Mouse (Mus musculus): ENCODE data around the gene Kcnd3. TPM values are rescaled to one million over a fixed set of nuclear protein-coding genes. Genes with fewer than 3 reads are reported as not detected.

The Kcnd3 gene
- polyA plus RNA-seq, 1 experiment = 5.0 TPM

GRCm38 (mm10) chr3:105568403-105568802, 116.3 kb downstream of the Kcnd3 start:
- no peak overlapping the region for H3K27ac ChIP-seq (ENCODE audit: insufficient read depth, low read depth, low read length)
- no peaks in the 10 kb centered on the region for H3K36me3 ChIP-seq (ENCODE audit: control insufficient read depth, insufficient read depth, low read length)
- no peaks in the 10 kb centered on the region for H3K4me1 ChIP-seq (ENCODE audit: control insufficient read depth, insufficient read depth, low read length)
- DNase-seq = no peak
- H3K4me3 ChIP-seq (ENCODE audit: insufficient read depth, low read depth, low read length) = no peak overlapping the region
- TF ChIP-seq POLR2A (IDR thresholded peaks at IDR 0.05; ENCODE audit: low read depth, low read length) (no peak), CTCF (conservative IDR thresholded peaks at IDR 0.05; ENCODE audit: insufficient read depth, insufficient read length, low read depth, low read length) (no peak)
- H3K27me3 ChIP-seq (replicated peaks; ENCODE audit: control insufficient read depth, insufficient read depth, low read length) = no peaks in the 10 kb centered on the region
- WGBS = 81% methylated on average over 8 of the region's 8 CpGs

GRCm38 (mm10) chr3:105568851-105569250, 116.7 kb downstream of the Kcnd3 start:
- Histone ChIP-seq H3K4me3 (ENCODE audit: insufficient read depth, low read depth, low read length) (no peak overlapping the region), H3K4me1 (ENCODE audit: control insufficient read depth, insufficient read depth, low read length) (no peaks in the 10 kb centered on the region), H3K27me3 (replicated peaks; ENCODE audit: control insufficient read depth, insufficient read depth, low read length) (no peaks in the 10 kb centered on the region), H3K36me3 (ENCODE audit: control insufficient read depth, insufficient read depth, low read length) (no peaks in the 10 kb centered on the region), H3K27ac (ENCODE audit: insufficient read depth, low read depth, low read length) (no peak overlapping the region)
- DNase-seq = no peak
- no peak for TF ChIP-seq CTCF (conservative IDR thresholded peaks at IDR 0.05; ENCODE audit: insufficient read depth, insufficient read length, low read depth, low read length)
- TF ChIP-seq POLR2A (IDR thresholded peaks at IDR 0.05; ENCODE audit: low read depth, low read length) = no peak
- 80% methylated on average over 9 of the region's 9 CpGs for WGBS

GRCm38 (mm10) chr3:105569310-105569752, 117.2 kb downstream of the Kcnd3 start:
- 55% methylated on average over 6 of the region's 6 CpGs for WGBS
- TF ChIP-seq POLR2A (IDR thresholded peaks at IDR 0.05; ENCODE audit: low read depth, low read length) (no peak), CTCF (conservative IDR thresholded peaks at IDR 0.05; ENCODE audit: insufficient read depth, insufficient read length, low read depth, low read length) (no peak)
- Histone ChIP-seq H3K27ac (ENCODE audit: insufficient read depth, low read depth, low read length) (no peak overlapping the region), H3K27me3 (replicated peaks; ENCODE audit: control insufficient read depth, insufficient read depth, low read length) (no peaks in the 10 kb centered on the region), H3K36me3 (ENCODE audit: control insufficient read depth, insufficient read depth, low read length) (no peaks in the 10 kb centered on the region), H3K4me1 (ENCODE audit: control insufficient read depth, insufficient read depth, low read length) (no peaks in the 10 kb centered on the region), H3K4me3 (ENCODE audit: insufficient read depth, low read depth, low read length) (no peak overlapping the region)
- DNase-seq = no peak

- WGBS = 83% methylated on average over 9 of the region's 9 CpGs
- no peak overlapping the region for H3K27ac ChIP-seq (ENCODE audit: insufficient read depth, low read depth, low read length)
- TF ChIP-seq POLR2A (IDR thresholded peaks at IDR 0.05; ENCODE audit: low read depth, low read length) (no peak), CTCF (conservative IDR thresholded peaks at IDR 0.05; ENCODE audit: insufficient read depth, insufficient read length, low read depth, low read length) (no peak)
Measured at GRCm38 (mm10) chr3:105569950-105570349, 117.8 kb downstream of the Kcnd3 start.

GRCm38 (mm10) chr3:105570818-105571217, 118.7 kb downstream of the Kcnd3 start:
- H3K27ac ChIP-seq (ENCODE audit: insufficient read depth, low read depth, low read length) = no peak overlapping the region
- H3K4me3 ChIP-seq (ENCODE audit: insufficient read depth, low read depth, low read length) = no peak overlapping the region
- DNase-seq = no peak
- H3K36me3 ChIP-seq (ENCODE audit: control insufficient read depth, insufficient read depth, low read length) = no peaks in the 10 kb centered on the region
- WGBS = 62% methylated on average over 3 of the region's 3 CpGs
- TF ChIP-seq POLR2A (IDR thresholded peaks at IDR 0.05; ENCODE audit: low read depth, low read length) = no peak
- no peak for TF ChIP-seq CTCF (conservative IDR thresholded peaks at IDR 0.05; ENCODE audit: insufficient read depth, insufficient read length, low read depth, low read length)
- no peaks in the 10 kb centered on the region for H3K4me1 ChIP-seq (ENCODE audit: control insufficient read depth, insufficient read depth, low read length)
- no peaks in the 10 kb centered on the region for H3K27me3 ChIP-seq (replicated peaks; ENCODE audit: control insufficient read depth, insufficient read depth, low read length)

More at GRCm38 (mm10) chr3:105569950-105570349, 117.8 kb downstream of the Kcnd3 start:
- Histone ChIP-seq H3K36me3 (ENCODE audit: control insufficient read depth, insufficient read depth, low read length) (no peaks in the 10 kb centered on the region), H3K27me3 (replicated peaks; ENCODE audit: control insufficient read depth, insufficient read depth, low read length) (no peaks in the 10 kb centered on the region), H3K4me1 (ENCODE audit: control insufficient read depth, insufficient read depth, low read length) (no peaks in the 10 kb centered on the region), H3K4me3 (ENCODE audit: insufficient read depth, low read depth, low read length) (no peak overlapping the region)
- no peak for DNase-seq

GRCm38 (mm10) chr3:105571944-105572343, 119.8 kb downstream of the Kcnd3 start:
- H3K36me3 ChIP-seq (ENCODE audit: control insufficient read depth, insufficient read depth, low read length) = no peaks in the 10 kb centered on the region
- WGBS = 82% methylated on average over 1 of the region's 1 CpGs
- TF ChIP-seq POLR2A (IDR thresholded peaks at IDR 0.05; ENCODE audit: low read depth, low read length) (no peak), CTCF (conservative IDR thresholded peaks at IDR 0.05; ENCODE audit: insufficient read depth, insufficient read length, low read depth, low read length) (no peak)
- H3K4me3 ChIP-seq (ENCODE audit: insufficient read depth, low read depth, low read length) = no peak overlapping the region
- H3K4me1 ChIP-seq (ENCODE audit: control insufficient read depth, insufficient read depth, low read length) = no peaks in the 10 kb centered on the region
- no peaks in the 10 kb centered on the region for H3K27me3 ChIP-seq (replicated peaks; ENCODE audit: control insufficient read depth, insufficient read depth, low read length)
- H3K27ac ChIP-seq (ENCODE audit: insufficient read depth, low read depth, low read length) = no peak overlapping the region
- no peak for DNase-seq

GRCm38 (mm10) chr3:105573156-105573555, 121.0 kb downstream of the Kcnd3 start:
- Histone ChIP-seq H3K36me3 (ENCODE audit: control insufficient read depth, insufficient read depth, low read length) (no peaks in the 10 kb centered on the region), H3K4me1 (ENCODE audit: control insufficient read depth, insufficient read depth, low read length) (no peaks in the 10 kb centered on the region), H3K4me3 (ENCODE audit: insufficient read depth, low read depth, low read length) (no peak overlapping the region), H3K27ac (ENCODE audit: insufficient read depth, low read depth, low read length) (no peak overlapping the region), H3K27me3 (replicated peaks; ENCODE audit: control insufficient read depth, insufficient read depth, low read length) (no peaks in the 10 kb centered on the region)
- TF ChIP-seq CTCF (conservative IDR thresholded peaks at IDR 0.05; ENCODE audit: insufficient read depth, insufficient read length, low read depth, low read length) = no peak
- no peak for TF ChIP-seq POLR2A (IDR thresholded peaks at IDR 0.05; ENCODE audit: low read depth, low read length)
- 67% methylated on average over 2 of the region's 2 CpGs for WGBS
- no peak for DNase-seq
